Mouse (Mus musculus) small intestine, adult 2 months (tissue): ENCODE measurements around the gene Diexf.

Experiments
- CTCF ChIP-seq: fragments of 200-500 bp; IDR thresholded peaks from 2 replicates; pipeline ENCODE4 v1.5.1; 2012; ENCODE audit warnings: low read depth, mild to moderate bottlenecking, control low read depth, inconsistent platforms, low read length, moderate library complexity, mixed read lengths; ENCODE audit not compliant: insufficient replicate concordance, insufficient read length; ENCODE audit errors: extremely low read depth
- POLR2A ChIP-seq: fragments of 200-500 bp; IDR thresholded peaks from 2 replicates; pipeline ENCODE4 v1.6.1; 2012; ENCODE audit warnings: low read depth, mild to moderate bottlenecking, control low read depth, inconsistent platforms, low read length, moderate library complexity

GRCm38 (mm10) chr1:193129321-193129720 lies 751 bp downstream of the Diexf start:
- no peak for TF ChIP-seq CTCF
- no peak for TF ChIP-seq POLR2A
